Mouse (Mus musculus): ENCODE measurements around the gene 4930539E08Rik. TPM values are rescaled to one million over a fixed set of nuclear protein-coding genes. Genes with fewer than 3 reads are reported as not detected.
A peak's percentile ranks its signal among the peaks of the same experiment; 100 is the strongest.

4930539E08Rik gene
- 5.6 and 13.0 TPM in 2 replicates for total RNA-seq (2014; rRNA removed)
- 1.6 and 2.1 TPM in 2 replicates for polyA plus RNA-seq (2015; fragmentation: Nextera tagmentation; extraction: Ambion mirVana)

DNA sequence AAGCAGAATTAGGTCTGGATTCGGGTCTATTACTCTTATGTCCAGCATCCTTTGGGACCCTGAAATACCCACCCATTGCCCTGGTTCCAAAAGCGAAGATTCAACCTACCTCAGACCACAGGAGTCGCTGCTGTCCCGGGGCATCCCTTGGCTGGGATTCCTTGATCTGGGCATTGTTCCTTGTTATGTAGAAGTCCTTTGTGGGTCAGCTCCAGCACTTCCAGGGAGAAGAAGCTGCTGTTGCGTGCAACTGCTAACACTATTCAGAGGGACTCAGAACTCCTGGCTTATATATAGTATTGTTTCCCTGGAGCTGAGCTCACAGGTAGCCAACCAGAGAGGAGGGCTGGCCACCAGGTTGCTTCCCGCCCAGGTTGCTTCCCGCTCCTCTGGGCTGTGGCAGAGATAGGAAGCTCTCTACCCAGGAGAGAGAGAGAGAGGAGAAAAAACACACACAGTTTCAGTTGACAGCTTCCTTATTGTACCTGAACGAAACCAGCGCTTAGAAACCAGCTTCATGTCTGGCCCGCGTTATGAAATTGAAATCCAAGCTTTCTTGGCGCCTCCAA lies at the start of gene 4930539E08Rik:
Gene 4930539E08Rik, minus strand, starts transcription at position 265 of the 569 bp plus-strand sequence.
- Histone ChIP-seq H3K9ac (replicated peaks; ENCODE audit: low read length) (no peak within 1 kb of the TSS), H3K9me3 (ENCODE audit: low read length) (no peaks in the 10 kb centered on the region), H3K4me2 (ENCODE audit: low read depth, low read length) (no peak within 1 kb of the TSS), H3K27ac (no peak within 1 kb of the TSS), H3K4me3 (ENCODE audit: low read length) (no peak within 1 kb of the TSS), H3K27me3 (ENCODE audit: insufficient read depth, low read length) (no peaks in the 10 kb centered on the region), H3K4me1 (ENCODE audit: insufficient read depth, low read length) (no peaks in the 10 kb centered on the region), H3K36me3 (ENCODE audit: insufficient read depth, low read length) (no peaks in the 10 kb centered on the region)
- TF ChIP-seq CTCF (IDR thresholded peaks at IDR 0.05; ENCODE audit: low read depth), result no peak
- no peak for DNase-seq (ENCODE audit: low spot score)
- 60% methylated on average over 12 of the region's 12 CpGs for WGBS
- no peak for ATAC-seq

DNA sequence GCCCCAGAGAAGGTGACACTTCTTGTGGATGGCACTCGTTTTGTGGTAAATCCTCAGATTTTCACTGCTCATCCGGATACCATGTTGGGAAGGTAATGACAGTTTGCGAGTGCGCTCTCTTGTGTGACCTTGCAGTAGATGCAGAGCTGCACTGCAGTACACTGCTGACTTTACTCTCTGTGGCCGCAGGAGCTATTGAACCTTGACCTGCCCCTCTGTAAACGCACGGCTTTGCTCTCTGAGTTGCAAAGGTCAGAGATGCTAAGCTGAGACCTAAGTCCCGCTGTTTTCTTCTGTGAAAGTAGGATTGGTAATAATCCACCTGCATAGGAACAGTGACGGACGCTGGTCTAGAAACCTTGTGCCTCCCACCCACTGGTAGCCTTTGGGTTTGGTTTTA lies 46.5 kb upstream of the 4930539E08Rik start:
- H3K27ac ChIP-seq, result no peak overlapping the region
- DNase-seq (ENCODE audit: low spot score) (no peak), ATAC-seq (no peak)
- H3K9ac ChIP-seq (replicated peaks; ENCODE audit: low read length), result no peak overlapping the region
- no peak for TF ChIP-seq CTCF (IDR thresholded peaks at IDR 0.05; ENCODE audit: low read depth)
- peaks cover 40% of the 10 kb centered on the region for H3K36me3 ChIP-seq (ENCODE audit: insufficient read depth, low read length)
- no peaks in the 10 kb centered on the region for H3K9me3 ChIP-seq (ENCODE audit: low read length)
- 83% methylated on average over 10 of the region's 10 CpGs for WGBS
- no peak overlapping the region for H3K4me3 ChIP-seq (ENCODE audit: low read length)
- H3K4me2 ChIP-seq (ENCODE audit: low read depth, low read length), result no peak overlapping the region
- H3K4me1 ChIP-seq (ENCODE audit: insufficient read depth, low read length), result no peaks in the 10 kb centered on the region
- H3K27me3 ChIP-seq (ENCODE audit: insufficient read depth, low read length), result no peaks in the 10 kb centered on the region

DNA sequence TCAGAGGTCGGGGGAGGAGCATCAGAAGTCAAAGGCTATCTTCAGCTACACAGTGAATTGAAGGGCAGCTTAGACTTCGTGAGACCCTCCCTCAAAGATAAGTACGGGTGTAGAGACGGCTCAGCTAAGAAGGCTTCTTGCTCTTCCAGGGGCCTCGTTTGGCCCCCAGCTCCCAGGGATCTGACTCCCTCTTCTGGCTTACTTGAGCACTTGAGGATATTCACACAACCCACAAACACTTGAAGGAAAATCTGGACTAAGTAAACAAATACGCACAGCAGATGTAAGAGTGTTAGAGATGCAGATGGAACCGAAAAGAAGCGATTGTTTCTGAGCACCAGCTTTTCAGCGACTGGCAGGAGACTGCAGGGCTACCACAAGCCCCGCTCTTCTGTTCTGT lies 45.5 kb upstream of the 4930539E08Rik start:
- no peaks in the 10 kb centered on the region for H3K27me3 ChIP-seq (ENCODE audit: insufficient read depth, low read length)
- DNase-seq (ENCODE audit: low spot score) (no peak), ATAC-seq (no peak)
- WGBS, result 77% methylated on average over 10 of the region's 10 CpGs
- H3K36me3 ChIP-seq (ENCODE audit: insufficient read depth, low read length), result peaks cover 30% of the 10 kb centered on the region
- no peak overlapping the region for H3K4me2 ChIP-seq (ENCODE audit: low read depth, low read length)
- no peaks in the 10 kb centered on the region for H3K9me3 ChIP-seq (ENCODE audit: low read length)
- TF ChIP-seq CTCF (IDR thresholded peaks at IDR 0.05; ENCODE audit: low read depth), result no peak
- no peak overlapping the region for H3K9ac ChIP-seq (replicated peaks; ENCODE audit: low read length)
- H3K4me1 ChIP-seq (ENCODE audit: insufficient read depth, low read length), result no peaks in the 10 kb centered on the region
- no peak overlapping the region for H3K27ac ChIP-seq
- H3K4me3 ChIP-seq (ENCODE audit: low read length), result no peak overlapping the region

DNA sequence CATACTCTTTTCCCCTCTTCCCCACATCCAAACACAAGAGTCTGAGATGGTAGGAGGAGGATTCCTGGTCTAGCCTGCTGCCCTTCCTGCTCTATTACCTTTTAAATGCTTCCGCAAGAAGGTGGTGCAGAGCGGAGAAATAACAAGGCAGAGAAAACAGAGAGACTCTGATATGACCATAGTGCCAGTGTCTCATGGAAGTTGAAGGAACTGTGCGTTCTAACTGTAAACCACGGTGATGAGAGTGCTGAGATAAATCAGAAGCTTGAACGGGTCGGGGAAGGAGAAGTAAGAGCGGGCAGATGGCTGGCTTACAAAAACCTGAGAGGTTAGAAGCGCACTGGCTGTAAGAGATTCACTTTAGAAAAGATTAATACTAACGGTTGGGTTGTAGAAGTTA lies 39.3 kb upstream of the 4930539E08Rik start:
- H3K27me3 ChIP-seq (ENCODE audit: insufficient read depth, low read length), result no peaks in the 10 kb centered on the region
- no peaks in the 10 kb centered on the region for H3K36me3 ChIP-seq (ENCODE audit: insufficient read depth, low read length)
- ATAC-seq, result no peak
- no peak for DNase-seq (ENCODE audit: low spot score)
- no peak overlapping the region for H3K4me3 ChIP-seq (ENCODE audit: low read length)
- no peaks in the 10 kb centered on the region for H3K9me3 ChIP-seq (ENCODE audit: low read length)
- whole genome bisulfite sequencing, result 93% methylated on average over 9 of the region's 9 CpGs
- H3K4me2 ChIP-seq (ENCODE audit: low read depth, low read length), result peak overlapping the region; percentile 89; the same call in 1 of the 2 replicates
- H3K9ac ChIP-seq (replicated peaks; ENCODE audit: low read length), result peak overlapping the region; percentile 90; the same call in 1 of the 2 replicates
- TF ChIP-seq CTCF (IDR thresholded peaks at IDR 0.05; ENCODE audit: low read depth), result no peak
- no peak overlapping the region for H3K27ac ChIP-seq
- H3K4me1 ChIP-seq (ENCODE audit: insufficient read depth, low read length), result peaks cover 17% of the 10 kb centered on the region

DNA sequence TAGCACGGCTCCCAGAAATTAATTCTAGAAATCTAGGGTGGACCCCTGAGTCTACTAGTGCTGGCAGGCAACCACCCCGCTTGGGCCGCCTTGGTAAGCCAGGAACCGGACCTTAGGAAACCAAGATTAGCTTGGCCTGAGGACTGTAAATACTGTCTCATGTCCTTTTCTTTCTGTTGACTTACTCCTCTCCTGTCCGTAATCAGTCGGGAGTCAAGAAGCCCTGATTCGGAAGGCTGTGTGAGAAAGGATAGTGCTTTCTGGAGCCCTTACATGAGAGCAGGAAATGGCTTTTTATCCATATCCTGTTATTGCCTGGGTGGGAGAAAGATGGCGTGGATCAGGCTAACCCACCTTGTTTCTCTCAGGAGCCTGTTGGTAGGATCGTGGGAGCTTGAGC lies 38.1 kb upstream of the 4930539E08Rik start:
- DNase-seq (ENCODE audit: low spot score) (peak; percentile 25), ATAC-seq (no peak)
- Histone ChIP-seq H3K4me3 (ENCODE audit: low read length) (peak overlapping the region; percentile 84), H3K9ac (replicated peaks; ENCODE audit: low read length) (peak overlapping the region; percentile 90), H3K4me2 (ENCODE audit: low read depth, low read length) (peak overlapping the region; percentile 89), H3K27ac (peak overlapping the region; percentile 98), H3K9me3 (ENCODE audit: low read length) (no peaks in the 10 kb centered on the region), H3K27me3 (ENCODE audit: insufficient read depth, low read length) (no peaks in the 10 kb centered on the region), H3K4me1 (ENCODE audit: insufficient read depth, low read length) (peaks cover 17% of the 10 kb centered on the region), H3K36me3 (ENCODE audit: insufficient read depth, low read length) (no peaks in the 10 kb centered on the region)
- no peak for TF ChIP-seq CTCF (IDR thresholded peaks at IDR 0.05; ENCODE audit: low read depth)
- 14% methylated on average over 9 of the region's 9 CpGs for WGBS

DNA sequence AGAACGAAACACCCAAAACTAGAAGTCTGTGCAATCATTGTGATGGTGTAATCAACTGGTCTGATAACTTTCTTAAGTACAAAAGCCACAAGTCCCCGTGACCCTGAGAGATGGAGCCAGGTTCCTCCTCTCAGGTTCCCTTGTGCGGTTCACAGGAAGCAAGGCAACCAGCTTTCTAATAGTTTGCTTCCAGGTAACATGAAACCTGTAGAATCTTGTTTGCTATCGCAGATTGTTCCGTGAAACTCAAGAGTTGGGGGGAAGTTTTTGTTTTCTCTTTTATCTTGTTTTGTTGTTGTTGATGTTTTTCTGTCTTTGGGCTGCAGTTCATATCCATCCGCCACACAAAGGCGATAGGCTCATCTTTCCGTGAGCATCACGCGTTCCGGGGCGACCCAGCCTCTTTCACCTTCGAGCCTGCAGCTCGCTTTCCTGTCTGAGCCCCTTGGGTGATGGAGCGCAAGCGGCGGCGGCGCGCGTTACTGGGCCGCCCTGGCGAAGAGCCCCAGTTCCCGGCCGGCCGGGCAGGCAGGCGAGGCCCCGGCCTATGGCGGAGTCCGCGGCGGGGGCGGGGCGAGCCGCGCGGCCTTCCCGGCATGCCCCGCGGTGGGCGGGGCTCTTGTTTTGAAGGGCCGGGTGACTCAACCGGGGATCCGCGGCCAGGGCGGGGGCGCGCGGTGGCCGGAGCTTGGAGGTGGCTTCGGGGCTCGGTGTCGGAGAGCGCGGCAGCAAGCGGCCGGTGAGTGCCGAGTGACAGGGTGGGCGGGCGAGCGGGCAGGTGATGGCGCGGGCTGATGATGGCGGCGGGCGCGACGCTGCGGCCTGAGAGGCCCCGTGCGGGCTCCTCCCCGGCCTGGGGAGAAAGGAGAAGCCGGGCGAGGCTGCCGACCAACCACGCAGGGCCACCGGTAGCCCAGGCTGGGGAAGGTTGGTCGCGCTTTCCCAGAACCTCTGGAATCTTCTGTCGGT lies 37.0 kb upstream of the 4930539E08Rik start, which contains the start of gene Kctd20:
Gene Kctd20, plus strand, starts transcription at position 120 of the 969 bp plus-strand sequence.
- peak within 1 kb of the TSS; percentile 89 for H3K4me2 ChIP-seq (ENCODE audit: low read depth, low read length)
- peak within 1 kb of the TSS; percentile 90 for H3K9ac ChIP-seq (replicated peaks; ENCODE audit: low read length)
- TF ChIP-seq CTCF (IDR thresholded peaks at IDR 0.05; ENCODE audit: low read depth), result no peak
- 5% methylated on average over 57 of the region's 80 CpGs for WGBS
- DNase-seq (ENCODE audit: low spot score) (peak; percentile 96), ATAC-seq (peak; percentile 94)
- H3K9me3 ChIP-seq (ENCODE audit: low read length), result peaks cover 4% of the 10 kb centered on the region; the same call in 1 of the 2 replicates
- no peaks in the 10 kb centered on the region for H3K27me3 ChIP-seq (ENCODE audit: insufficient read depth, low read length)
- peak within 1 kb of the TSS; percentile 98 for H3K27ac ChIP-seq
- H3K4me1 ChIP-seq (ENCODE audit: insufficient read depth, low read length), result peaks cover 17% of the 10 kb centered on the region
- H3K36me3 ChIP-seq (ENCODE audit: insufficient read depth, low read length), result no peaks in the 10 kb centered on the region
- peak within 1 kb of the TSS; percentile 84 for H3K4me3 ChIP-seq (ENCODE audit: low read length)
